Mouse (Mus musculus) heart, postnatal 10 days (tissue): ENCODE results near the gene Nfatc4. TPM values are rescaled to one million over a fixed set of nuclear protein-coding genes. Genes with fewer than 3 reads are reported as not detected.

Source experiments
- DNase-seq, 2 experiments: peaks; one replicate each; pipeline ENCODE4 v3.0.0; 2021
- intact Hi-C: fragments of 180-260 bp; cut with DNase I; formaldehyde crosslinking; loops from one replicate; pipeline ENCODE4 v1.15.1; 2025
- total RNA-seq, 2 experiments: library from RNA; stranded (reverse); gene quantifications; 2 replicates each; pipeline ENCODE4 v1.2.3; 2021

Nfatc4 gene
- 10 to 100 TPM; 11.1 to 12.1 TPM for total RNA-seq

DNA sequence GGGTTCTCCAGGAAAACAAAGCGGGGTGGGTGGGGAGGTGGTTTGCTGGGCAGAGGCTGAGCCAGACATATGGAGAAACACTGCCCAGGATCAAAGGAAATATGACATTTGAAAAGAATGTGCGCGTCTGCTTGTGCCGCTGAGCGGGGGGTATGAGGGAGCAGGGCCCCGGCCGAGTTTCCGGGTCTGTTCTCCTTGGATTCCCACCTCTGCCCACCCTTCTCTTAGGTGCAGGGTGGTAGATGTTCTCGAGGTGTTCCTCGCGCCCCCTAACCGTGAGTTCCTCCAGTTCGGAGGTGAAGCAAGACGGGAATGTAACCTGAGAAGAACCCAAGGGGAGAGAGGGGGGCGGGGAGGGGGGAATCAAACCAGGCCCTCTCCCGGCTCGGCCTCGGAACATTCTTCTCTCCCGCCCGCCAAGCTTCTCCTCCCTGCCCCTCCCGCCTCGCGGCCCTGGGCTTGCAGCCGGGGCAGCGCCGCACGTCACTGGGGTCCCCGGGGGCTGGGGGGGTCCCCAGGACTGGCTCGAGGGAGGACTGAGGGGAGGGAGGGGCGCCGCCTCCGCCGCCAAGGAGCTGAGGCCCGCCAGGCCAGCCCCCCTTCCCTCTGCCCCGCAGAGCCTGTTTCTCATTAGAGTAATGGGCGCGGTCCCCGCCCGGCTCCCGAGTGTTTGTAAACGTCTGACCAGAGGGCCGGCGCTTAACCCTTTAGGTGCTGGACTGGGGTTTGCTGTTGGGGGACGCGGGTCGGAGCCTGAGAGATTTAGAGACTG lies at the start of gene Nfatc4:
TSS of gene Nfatc4 (plus strand) at position 154 of the 772 bp plus-strand sequence.
- DNase-seq: peak; percentile 89 to 91
- intact Hi-C loops: loop anchor here (1.0 to 2.0 kb wide), 4 partner anchors 20 to 95 kb away; no protein-coding TSS in a partner anchor

DNA sequence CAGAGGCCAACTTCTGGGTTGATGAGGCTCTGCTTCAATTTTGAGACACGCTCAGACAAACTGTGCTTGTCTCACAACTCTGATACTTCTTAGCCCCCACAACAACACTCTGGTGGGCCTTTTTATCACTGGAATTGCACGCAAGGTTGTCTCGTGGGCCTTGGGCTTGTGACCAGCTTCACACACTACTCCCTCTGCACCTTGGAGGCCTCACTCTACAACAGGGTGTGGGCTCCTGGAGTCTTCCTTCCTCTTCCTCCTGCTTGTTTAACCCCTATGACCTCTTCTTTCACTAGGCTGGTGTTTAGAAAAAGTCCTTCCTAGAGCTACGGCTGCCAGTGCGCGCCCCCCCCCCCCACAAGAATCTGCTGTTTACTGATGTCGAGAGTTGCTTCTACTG lies 46.2 kb upstream of the Nfatc4 start:
- intact Hi-C loops: no loop called here
- DNase-seq: no peak

DNA sequence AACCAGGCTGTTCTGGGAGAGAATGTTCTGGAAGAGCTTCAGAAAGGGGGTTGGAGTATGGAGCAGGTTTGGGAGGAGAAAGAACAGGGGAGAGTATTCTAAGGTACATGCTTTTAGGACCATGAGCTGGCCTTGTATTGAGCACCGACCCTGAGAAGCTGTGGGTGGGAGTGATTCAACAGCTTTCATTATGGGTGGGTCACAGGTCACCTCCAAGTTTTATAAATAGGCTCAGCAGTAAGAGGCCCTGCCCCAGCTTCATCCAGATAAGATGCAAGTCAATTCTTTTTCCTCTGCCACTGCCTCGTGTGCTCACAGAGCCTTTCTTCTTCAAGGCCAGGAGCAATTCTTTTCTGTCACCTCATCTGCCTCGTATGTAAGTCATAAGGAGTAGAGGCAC lies 45.8 kb upstream of the Nfatc4 start:
- intact Hi-C loops: no loop called here
- no peak for DNase-seq

GRCm38 (mm10) chr14:55777806-55778205 lies 45.1 kb upstream of the Nfatc4 start:
- intact Hi-C loops: no loop called here
- no peak for DNase-seq

DNA sequence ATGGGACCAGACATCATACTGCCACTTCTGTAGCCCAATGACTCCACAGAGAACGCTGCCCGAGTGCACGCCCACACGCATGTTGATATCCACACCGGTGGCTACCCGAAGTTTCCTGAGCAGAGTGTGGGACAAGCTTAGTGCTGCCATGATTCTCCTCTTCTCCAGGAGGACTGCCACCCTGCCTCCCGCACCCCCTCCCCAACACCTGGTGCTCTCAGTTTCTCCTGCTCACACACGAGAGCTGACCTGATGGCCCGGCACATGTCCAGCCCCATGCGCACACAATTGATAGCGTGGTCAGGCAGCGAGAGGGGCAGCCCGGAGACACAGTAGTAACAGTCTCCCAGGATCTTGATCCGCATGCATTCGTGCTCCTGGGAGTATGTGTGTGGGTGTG lies 44.3 kb upstream of the Nfatc4 start:
- DNase-seq: no peak
- intact Hi-C loops: no loop called here

GRCm38 (mm10) chr14:55779656-55780055 lies 43.3 kb upstream of the Nfatc4 start:
- DNase-seq: no peak
- intact Hi-C loops: loop anchor here (2.0 to 10.0 kb wide), 3 partner anchors 83 to 795 kb away; partner anchors contain the start of genes Cenpj and Parp4

DNA sequence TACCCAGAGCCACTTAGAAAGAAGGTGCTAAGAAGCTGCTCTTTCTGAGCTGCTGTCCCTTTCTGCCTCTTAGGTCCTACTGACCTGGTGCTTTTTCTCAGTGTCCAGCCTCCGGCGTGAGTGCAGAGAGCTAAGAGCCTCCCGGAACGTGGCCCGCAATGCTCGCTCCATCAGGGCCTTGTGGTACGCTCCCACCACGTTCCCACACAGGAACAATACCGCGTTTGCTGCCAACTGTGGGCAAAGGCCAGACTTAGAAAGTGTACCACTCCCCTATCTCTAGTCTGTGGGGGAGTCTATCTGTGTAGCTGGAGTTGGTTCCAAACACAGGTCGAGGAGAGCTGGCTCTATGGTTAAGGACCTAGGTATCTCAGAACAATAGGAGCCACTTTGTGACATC lies 42.2 kb upstream of the Nfatc4 start:
- peak in 1 of 2 experiments; percentile 10 for DNase-seq
- intact Hi-C loops: loop anchor here (2.0 to 10.0 kb wide), 3 partner anchors 82 to 794 kb away; partner anchors contain the start of genes Cenpj and Parp4

DNA sequence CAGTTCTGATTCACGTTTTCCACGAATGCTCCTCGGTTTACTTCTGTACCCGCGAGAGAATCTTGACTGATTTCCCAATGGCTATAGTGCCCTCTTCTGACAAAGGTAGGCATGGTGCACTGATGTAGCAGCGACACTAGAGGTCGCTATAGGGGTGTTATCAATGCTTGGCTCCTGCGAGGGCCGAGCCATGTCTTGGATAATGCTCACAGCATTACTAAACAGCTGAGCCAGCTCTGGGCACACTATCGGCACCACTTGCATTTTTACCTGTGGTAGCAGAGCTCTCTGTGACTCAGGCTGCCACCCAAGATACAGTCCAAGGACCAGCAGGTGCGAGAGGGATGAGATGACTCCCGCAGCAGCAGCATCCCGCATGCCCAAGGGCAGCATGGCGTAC lies 41.6 kb upstream of the Nfatc4 start:
- intact Hi-C loops: loop anchor here (2.0 to 10.0 kb wide), 3 partner anchors 81 to 793 kb away; partner anchors contain the start of genes Cenpj and Parp4
- peak; percentile 77 to 82 for DNase-seq

GRCm38 (mm10) chr14:55782361-55782960 lies 40.5 kb upstream of the Nfatc4 start:
- peak in 1 of 2 experiments; percentile 5 for DNase-seq
- intact Hi-C loops: loop anchor here (2.0 to 10.0 kb wide), 2 partner anchors 40 to 792 kb away; partner anchors contain the start of genes Cenpj, Nfatc4 and Parp4

- intact Hi-C loops: loop anchor here (2.0 to 10.0 kb wide), 2 partner anchors 39 to 791 kb away; partner anchors contain the start of genes Cenpj, Nfatc4 and Parp4
Observed at GRCm38 (mm10) chr14:55783171-55783957, 39.6 kb upstream of the Nfatc4 start.

DNA sequence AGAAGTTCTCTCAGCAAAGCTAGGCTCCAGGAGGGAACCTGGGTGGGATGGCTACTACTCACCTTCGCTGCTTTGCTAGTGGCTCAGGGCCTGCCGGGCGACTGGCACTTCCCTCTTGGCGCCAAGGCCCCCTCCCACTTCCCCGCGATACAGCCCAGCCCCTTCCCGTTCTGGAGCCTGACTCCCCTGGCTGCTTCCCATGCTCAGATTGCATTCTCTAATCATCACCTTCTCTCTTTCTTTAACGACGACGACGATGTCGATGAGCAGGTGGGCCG lies 39.0 kb upstream of the Nfatc4 start, which contains the start of gene Adcy4:
TSS of gene Adcy4 (minus strand) at position 138 of the 278 bp plus-strand sequence.
- intact Hi-C loops: loop anchor here (2.0 to 10.0 kb wide), 2 partner anchors 39 to 791 kb away; partner anchors contain the start of genes Cenpj, Nfatc4 and Parp4
- peak; percentile 40 to 47 for DNase-seq

More at GRCm38 (mm10) chr14:55783171-55783957, 39.6 kb upstream of the Nfatc4 start:
- peak; percentile 70 to 76 for DNase-seq

DNA sequence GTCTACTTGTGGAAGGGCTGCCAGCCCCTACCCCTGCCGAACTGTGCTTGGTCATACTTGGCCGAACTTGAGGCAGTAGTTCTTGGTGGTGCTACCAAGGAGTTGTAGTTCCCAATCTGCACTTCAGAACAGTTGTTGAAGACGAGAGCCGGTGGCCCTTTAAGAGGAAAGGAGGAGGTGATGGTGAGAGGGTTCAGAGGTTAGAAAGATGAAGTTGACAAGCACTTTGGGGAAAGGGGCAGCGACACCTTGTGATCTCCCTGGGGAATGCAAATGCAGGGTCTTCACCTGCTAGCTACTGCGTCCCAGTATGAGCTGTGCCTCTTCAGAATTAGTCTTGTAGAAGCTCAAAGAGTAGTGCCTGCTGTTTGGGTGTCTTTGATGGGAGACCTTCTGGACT lies 37.7 kb upstream of the Nfatc4 start:
- intact Hi-C loops: loop anchor here (10.0 kb wide), 1 partner anchor 790 kb away; the partner anchor contains the start of genes Cenpj and Parp4
- DNase-seq: peak; percentile 12 to 14

GRCm38 (mm10) chr14:55787731-55788130 lies 35.2 kb upstream of the Nfatc4 start:
- intact Hi-C loops: loop anchor here (10.0 kb wide), 1 partner anchor 787 kb away; the partner anchor contains the start of genes Cenpj and Parp4
- peak in 1 of 2 experiments; percentile 5 for DNase-seq

DNA sequence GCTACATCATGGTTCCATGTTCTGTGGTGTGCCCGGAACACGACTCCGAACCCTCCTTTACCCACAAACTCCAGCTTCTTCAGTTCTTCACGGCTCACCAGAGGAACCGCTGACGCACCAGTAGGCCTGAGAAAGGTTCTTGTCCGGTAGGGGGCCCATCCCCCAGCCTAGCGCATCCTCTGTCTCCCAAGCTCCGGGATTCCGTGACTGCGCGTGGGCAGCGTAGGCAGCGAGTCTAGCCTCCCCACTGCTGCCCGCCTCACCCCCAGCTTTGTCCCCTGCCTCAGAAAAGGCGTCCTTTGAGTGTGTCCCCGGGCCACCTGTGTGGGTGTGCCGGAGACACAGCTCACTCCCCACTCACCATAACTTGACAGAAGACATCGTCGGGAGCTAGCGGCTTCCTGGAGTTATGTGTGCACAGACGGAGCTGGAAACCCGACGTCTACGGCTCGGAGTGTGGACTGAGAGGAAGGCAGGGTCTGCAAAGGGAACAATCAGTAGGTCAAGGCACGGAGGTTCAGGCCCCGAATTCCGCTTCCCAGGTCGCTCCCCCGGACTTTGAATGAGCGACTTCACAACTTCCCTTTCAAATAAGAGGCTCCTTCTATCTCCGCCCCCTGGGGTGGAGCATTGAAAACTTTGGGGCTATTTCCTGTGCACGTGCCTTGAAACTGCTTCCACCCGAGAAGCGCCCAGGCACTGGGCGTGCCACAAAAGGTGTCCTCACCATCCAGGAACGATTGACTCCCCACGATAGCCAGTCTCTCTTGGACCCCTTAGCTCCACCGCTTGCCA lies 34.5 kb upstream of the Nfatc4 start, which contains the start of gene Ripk3:
TSS of gene Ripk3 (minus strand) at position 610 of the 795 bp plus-strand sequence.
- peak; percentile 49 to 56 for DNase-seq
- intact Hi-C loops: loop anchor here (10.0 kb wide), 1 partner anchor 786 kb away; the partner anchor contains the start of genes Cenpj and Parp4

DNA sequence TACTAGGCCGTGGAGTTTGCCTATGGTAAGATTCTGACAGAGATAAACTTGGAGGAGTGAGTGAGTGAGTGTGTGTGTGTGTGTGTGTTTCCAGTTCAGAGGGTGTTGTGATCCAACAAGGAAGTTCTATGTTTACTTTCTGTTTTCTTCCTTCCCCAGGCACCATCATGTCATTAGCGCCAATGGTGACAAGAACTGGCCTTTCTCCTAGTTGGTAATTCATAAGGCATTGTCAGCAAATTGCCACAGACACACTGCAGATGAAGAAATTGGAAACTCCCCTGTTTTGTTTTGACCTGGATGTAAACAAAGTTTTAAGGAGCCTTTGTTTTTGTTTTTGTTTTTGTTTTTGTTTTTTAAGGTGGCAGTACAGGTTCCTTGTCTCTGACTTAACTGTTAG lies 29.5 kb upstream of the Nfatc4 start:
- peak in 1 of 2 experiments; percentile 0 for DNase-seq
- intact Hi-C loops: no loop called here

DNA sequence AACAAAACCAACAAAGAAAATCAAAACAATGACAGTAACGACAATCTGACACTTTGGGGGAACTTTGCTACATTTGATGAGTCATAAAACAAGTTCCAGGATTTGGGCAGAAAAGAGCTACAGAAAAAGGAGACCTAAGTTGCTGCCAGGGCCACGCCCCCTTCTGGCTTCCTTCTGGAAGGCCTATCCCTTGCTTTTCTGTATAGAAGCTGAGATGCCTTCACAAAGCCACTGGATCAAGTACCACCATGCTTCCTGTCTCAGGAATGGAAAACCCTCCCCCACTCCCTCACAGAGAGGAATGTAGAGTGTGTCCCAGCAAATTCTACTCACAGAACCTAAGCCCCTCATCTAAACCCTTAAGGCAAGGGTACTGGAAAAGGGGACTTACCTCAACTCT lies 29.0 kb upstream of the Nfatc4 start:
- intact Hi-C loops: no loop called here
- peak in 1 of 2 experiments; percentile 40 for DNase-seq

GRCm38 (mm10) chr14:55795380-55796163 lies 27.4 kb upstream of the Nfatc4 start:
- DNase-seq: peak; percentile 43 to 45
- intact Hi-C loops: no loop called here

DNA sequence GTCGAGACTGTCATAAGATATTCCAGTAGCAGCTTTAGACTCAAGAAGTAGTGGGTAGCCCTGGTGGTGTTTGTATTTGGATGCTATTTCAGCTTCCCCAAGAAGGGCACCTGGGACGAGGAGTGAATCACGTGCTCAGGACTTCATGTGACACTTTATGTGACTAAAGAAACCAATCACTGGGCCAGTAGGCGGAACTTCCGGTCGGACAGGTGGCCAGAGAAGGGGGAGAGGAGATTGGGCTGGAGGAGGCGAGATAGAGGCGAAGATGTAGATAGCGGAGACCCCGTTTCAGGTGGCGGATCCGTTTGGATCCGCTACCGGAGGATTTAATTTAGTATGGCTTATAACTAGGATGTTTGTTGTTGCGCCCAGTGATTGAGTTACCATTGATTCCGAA lies 8.1 kb upstream of the Nfatc4 start:
- intact Hi-C loops: no loop called here
- DNase-seq: peak; percentile 65 to 80

GRCm38 (mm10) chr14:55815310-55815751 lies 7.6 kb upstream of the Nfatc4 start:
- intact Hi-C loops: no loop called here
- DNase-seq: peak; percentile 70 to 72
